Mouse (Mus musculus) heart, postnatal 0 days (tissue): ENCODE data around the gene Slc29a3.

Source experiments
- CTCF ChIP-seq: IDR thresholded peaks from 2 replicates; pipeline ENCODE4 v1.5.1; 2016; ENCODE audit warnings: antibody characterized with exemption, control low read depth, low read depth
- EP300 ChIP-seq: IDR thresholded peaks from 2 replicates; pipeline ENCODE4 v1.6.1; 2016; ENCODE audit warnings: antibody characterized with exemption, low read depth

GRCm38 (mm10) chr10:60768614-60769013 lies 16.0 kb upstream of the Slc29a3 start:
- TF ChIP-seq EP300 (no peak), CTCF (no peak)
